Mouse (Mus musculus): ENCODE measurements around the gene H3f3a.

The H3f3a gene

GRCm38 (mm10) chr1:180783580-180783928 is 30.2 kb downstream of the H3f3a start:
- DNase-seq (ENCODE audit: extremely low read depth, low read depth, low spot score) = no peak

- no peak for DNase-seq (ENCODE audit: extremely low read depth, low read depth, low spot score)
Measured at GRCm38 (mm10) chr1:180782906-180783579, 30.7 kb downstream of the H3f3a start.

GRCm38 (mm10) chr1:180781250-180781649 is 32.5 kb downstream of the H3f3a start:
- DNase-seq (ENCODE audit: extremely low read depth, low read depth, low spot score) = no peak

DNA sequence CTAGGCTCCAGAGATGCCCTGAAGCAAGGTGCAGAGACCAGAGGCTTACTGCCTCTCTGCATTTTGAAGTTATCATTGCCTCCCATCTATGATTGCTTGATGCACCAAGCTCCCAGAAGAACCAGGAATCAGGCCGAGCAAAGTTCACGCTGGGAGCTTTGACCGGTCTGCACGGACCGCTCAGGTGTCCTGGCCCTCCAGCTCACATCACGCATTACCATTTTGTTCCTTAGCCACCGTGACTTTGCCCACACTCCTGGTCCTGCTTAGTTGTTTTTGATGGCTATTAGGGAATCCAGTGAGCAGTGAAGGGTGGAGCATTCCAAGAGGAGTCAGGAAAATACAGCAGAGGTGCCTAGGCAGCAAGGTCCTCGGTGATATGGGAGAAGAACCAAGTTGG is 33.5 kb downstream of the H3f3a start:
- DNase-seq (ENCODE audit: extremely low read depth, low read depth, low spot score) = no peak

GRCm38 (mm10) chr1:180778941-180779340 is 34.8 kb downstream of the H3f3a start:
- DNase-seq (ENCODE audit: extremely low read depth, low read depth, low spot score) = peak; percentile 82

- DNase-seq (ENCODE audit: extremely low read depth, low read depth, low spot score) = no peak
Measured at GRCm38 (mm10) chr1:180778403-180778754, 35.4 kb downstream of the H3f3a start.

DNA sequence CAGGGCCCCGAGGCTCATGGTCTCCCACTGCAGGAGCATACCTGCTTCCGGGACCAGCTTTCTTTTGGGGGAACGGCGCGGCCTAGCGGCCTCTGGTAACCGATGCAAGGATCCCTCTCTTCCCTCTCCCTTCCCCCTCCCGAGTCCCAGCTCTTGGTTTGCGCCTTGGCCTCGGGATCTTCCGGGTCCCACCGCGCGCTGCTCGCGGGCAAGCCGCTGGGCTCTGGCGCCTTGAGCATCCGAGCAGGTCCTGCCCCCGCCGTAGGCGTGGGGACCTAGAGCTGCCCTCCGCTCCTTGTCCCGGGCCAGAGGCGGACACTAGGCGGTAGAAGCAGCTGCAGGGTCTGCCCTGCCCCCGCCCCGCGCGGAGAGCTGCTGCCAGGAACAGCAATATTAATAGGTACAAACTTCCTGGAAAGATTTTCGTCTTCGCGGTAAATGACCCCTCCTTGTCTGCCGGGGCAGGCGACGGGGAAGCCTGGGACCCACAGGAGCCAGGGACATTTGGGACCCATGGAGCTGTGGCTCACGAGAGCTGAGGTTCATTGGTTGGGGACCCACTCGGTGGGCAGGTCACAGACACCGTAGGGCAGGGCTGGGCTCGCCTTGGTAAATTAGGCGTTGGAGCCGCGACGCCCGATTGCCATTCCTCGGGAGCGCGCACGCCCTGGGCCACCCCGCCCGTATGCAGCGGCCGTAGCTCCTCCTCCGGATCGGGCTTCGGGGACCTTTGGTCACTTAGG is 35.9 kb downstream of the H3f3a start:
- DNase-seq (ENCODE audit: extremely low read depth, low read depth, low spot score) = no peak

GRCm38 (mm10) chr1:180777289-180777659 is 36.5 kb downstream of the H3f3a start:
- DNase-seq (ENCODE audit: extremely low read depth, low read depth, low spot score) = no peak

DNA sequence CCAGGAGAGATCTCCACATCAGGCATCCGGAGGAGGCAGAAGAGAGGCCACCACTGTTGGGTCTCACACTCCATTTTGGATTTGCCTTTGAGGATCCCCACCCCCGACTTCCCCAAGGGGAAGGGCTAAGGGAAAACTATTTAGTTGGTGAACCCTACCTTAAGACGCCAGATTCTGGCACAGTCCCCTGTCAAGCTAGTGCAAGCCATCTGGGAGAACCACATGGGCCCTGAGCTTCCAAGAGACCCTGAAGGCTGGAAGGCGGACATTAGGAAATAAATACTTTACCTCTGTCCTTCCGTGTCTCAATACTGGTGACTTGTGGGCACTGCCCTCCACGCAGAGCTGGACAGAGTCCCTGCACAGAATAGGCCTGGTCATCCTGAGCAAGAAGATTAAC is 37.2 kb downstream of the H3f3a start:
- DNase-seq (ENCODE audit: extremely low read depth, low read depth, low spot score) = no peak

DNA sequence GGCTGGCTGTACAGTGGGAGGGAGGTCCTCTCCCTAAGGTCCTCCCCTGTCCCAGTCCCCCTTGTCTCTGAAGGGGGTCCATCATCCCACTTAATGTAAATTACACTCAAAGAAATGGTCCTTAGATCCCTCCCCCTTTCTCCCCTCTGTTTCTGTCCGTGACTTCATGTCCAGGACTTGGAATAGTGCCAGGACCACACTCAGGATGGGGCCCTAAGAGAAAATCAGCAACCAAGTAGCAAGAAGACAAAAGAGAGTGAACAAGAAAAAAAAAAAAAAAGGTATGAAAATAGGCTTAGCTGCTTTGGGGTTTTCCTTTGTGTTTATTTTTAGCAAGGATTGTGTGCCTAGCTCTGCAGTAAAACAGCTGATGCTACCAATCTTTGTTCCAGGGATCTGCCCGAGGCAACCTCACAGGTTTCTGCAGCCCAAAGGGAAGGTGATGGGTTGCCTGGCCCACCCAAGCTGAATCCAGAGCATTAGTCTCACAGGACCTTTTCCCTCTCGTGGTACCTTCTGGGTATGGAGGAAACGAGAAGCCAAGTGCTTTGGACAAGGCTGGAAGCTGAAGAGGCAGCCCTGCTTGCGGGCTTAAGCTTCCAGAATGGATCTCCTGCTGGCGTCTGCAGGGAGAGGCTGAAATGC is 37.8 kb downstream of the H3f3a start:
- no peak for DNase-seq (ENCODE audit: extremely low read depth, low read depth, low spot score)

GRCm38 (mm10) chr1:180775317-180775716 is 38.4 kb downstream of the H3f3a start:
- no peak for DNase-seq (ENCODE audit: extremely low read depth, low read depth, low spot score)

- no peak for DNase-seq (ENCODE audit: extremely low read depth, low read depth, low spot score)
Measured at GRCm38 (mm10) chr1:180774664-180775063, 39.1 kb downstream of the H3f3a start.

- DNase-seq (ENCODE audit: extremely low read depth, low read depth, low spot score) = no peak
Measured at GRCm38 (mm10) chr1:180772291-180772690, 41.5 kb downstream of the H3f3a start.

DNA sequence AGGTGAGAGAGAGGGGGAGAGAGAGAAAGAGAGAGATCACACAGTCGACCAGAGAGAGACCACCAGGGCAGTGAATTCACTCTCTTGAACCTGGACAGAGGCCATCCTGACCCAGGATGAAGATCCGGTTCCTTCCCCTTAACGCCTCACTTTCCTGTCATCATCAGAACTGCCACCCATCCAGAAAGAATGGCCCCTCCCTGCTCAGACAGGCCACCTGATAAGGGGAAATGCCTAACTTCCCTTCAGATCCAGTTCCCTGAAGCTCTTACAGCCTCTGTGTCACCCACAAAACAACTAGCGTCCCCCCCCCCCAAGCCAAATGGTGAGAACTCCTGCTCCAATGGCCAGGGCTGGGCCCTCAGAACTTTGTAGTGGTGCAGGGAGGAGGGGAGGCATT is 42.0 kb downstream of the H3f3a start:
- DNase-seq (ENCODE audit: extremely low read depth, low read depth, low spot score) = no peak

DNA sequence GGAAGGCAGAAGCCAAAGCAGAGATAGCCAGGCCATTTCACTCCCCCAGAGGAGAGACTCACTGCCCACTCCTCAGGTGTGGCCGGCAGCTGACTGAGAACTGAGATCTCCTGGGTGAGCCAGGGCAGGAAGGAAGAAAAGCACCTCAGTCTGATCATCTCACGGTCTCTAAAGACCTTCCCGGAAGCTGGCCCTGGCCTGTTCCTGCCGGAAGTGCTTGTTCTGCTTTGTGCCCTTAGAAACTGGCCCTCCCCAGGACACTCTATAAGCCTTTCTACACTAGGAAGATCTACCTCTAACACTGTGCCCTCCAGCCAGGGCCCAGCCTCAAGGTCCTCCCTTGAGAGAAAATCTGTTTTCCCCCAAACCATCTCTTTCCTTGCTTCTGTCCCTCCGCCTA is 42.4 kb downstream of the H3f3a start:
- DNase-seq (ENCODE audit: extremely low read depth, low read depth, low spot score) = no peak

DNA sequence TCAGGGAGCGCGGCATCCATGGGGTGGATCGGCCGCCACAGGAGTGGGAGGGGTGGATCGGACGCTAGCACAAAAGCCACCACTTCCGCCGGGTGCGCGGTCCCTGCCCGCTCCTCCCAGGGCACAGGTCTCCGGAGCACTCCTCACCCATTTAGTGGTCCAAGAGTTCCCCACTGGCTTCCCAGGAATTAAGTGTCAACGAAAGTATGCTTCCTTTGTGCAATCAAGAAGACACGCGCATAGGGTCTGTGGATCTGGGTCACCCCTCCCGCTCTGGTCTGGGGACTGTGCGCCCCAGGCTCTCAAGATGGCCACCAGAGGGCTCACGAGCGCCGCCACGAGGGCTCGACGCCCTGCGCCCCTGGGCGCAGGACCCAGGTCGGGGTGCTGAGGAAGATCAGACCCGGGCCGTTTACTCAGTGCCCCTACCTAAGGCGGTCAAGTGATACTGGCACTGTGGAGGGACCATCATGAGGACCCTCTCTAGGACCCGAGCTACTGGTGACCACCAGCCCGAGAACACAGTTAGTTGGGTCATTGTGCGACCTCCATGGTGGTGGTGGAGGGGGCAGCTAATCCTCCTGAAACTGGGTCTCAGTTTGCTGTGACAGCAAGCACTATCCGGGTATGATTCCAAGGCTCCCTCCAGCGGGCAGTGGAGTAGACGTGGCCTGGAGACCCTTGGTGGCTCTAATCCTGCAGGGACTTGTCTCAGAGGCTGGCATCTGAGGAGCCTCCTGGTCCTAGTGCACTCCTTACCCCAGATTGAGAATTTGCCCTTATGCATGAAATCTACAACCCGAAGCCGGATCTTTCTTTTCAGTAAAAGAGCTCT is 45.2 kb downstream of the H3f3a start:
- DNase-seq (ENCODE audit: extremely low read depth, low read depth, low spot score) = no peak

DNA sequence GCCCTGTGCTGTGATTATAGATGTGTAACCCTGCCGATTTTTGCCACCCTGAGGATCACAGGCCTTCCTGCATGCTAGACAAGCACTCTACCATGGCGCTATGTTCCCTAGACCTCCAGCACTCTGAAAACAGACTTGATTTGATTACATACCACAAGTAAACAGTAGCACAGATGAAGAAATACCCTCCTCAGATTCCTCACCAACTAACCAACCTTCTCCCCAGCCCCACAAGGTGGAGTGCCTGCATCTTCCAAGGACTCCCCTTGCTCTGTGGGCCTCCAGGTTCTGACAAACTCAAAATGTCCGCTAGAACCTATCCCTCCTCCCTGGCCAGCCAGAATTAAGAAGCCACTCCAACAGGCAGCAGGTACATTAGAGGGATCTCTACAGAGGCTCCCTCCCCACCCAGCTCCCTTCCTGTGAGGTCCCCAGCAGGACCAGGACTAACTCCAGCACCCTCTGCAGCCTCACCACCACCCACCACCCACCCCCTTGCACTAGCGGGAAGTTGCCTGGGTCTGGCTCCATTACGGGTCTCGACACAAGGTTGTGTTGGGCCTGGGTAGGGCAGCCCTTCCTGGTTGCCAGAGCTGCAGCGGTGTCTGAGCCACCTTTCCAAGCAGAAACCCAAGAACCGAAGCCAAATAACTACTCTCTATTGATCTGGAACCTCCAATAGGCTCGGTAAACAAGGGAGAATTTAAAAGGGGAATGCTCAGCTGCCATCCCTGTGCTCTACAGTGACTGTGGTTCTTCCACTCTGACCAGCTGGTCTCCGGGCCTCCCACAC is 46.0 kb downstream of the H3f3a start:
- DNase-seq (ENCODE audit: extremely low read depth, low read depth, low spot score) = no peak

- no peak for DNase-seq (ENCODE audit: extremely low read depth, low read depth, low spot score)
Measured at GRCm38 (mm10) chr1:180766557-180766956, 47.2 kb downstream of the H3f3a start.

DNA sequence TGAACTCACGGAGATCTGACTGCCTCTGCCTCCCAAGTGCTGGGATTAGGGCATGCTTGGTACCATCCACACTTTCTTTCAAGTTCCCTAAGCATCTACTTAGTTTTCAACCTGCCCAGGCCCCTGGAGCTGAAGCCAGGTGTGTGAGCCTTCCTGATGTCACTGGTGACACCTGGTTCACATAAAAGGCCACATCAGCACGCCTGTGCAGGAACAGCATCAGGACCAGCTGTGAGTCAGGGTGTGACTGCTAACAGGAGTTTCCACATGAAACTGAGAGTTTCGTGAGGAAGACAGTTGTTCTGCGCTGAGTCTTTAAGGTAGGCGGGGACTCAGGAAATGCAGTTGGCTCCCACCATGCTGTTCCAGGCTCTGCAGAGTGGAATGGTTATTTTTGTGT is 48.4 kb downstream of the H3f3a start:
- DNase-seq (ENCODE audit: extremely low read depth, low read depth, low spot score) = no peak

DNA sequence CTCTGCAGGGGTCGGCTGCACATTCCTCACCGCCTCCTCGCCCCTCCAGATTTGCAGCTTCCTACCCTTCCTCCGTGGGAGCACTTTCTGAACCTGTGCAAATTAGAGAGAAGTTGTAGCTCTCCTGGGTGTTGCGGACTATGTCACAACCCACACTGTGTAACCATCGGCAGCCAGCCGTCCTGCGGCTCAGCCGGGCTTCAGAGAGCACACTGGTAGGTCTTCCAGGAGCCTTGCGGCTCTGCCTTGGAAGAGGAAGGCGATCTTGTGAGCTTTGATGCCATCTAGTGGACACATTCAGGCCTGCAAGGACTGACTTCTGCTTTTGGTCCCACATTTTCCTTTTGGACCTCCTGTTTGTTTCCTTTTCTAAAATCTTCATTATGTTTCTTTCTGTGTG is 49.9 kb downstream of the H3f3a start:
- no peak for DNase-seq (ENCODE audit: extremely low read depth, low read depth, low spot score)

- DNase-seq (ENCODE audit: extremely low read depth, low read depth, low spot score) = no peak
Measured at GRCm38 (mm10) chr1:180763307-180763706, 50.4 kb downstream of the H3f3a start.
